Mouse (Mus musculus): ENCODE data around the gene Synpr.
"Not testable (repeated sequence)": the region's sequence is repeated elsewhere in the genome, so short reads cannot be mapped to it uniquely, and the experiment has no call there.

Synpr gene

GRCm38 (mm10) chr14:13284091-13284844 lies at the start of gene Synpr:
Synpr (plus strand) TSS chr14:13284780.
- no peak for DNase-seq (ENCODE audit: low read depth in 1 of 2, low spot score in 2 of 2)

- DNase-seq (ENCODE audit: low read depth in 1 of 2, low spot score in 2 of 2), result no peak
Measured at GRCm38 (mm10) chr14:13236929-13237328, 47.7 kb upstream of the Synpr start.

- DNase-seq (ENCODE audit: low read depth in 1 of 2, low spot score in 2 of 2), result no peak
Measured at GRCm38 (mm10) chr14:13247431-13247830, 37.1 kb upstream of the Synpr start.

GRCm38 (mm10) chr14:13249361-13249760 lies 35.2 kb upstream of the Synpr start:
- no peak for DNase-seq (ENCODE audit: low read depth in 1 of 2, low spot score in 2 of 2)

- DNase-seq (ENCODE audit: low read depth in 1 of 2, low spot score in 2 of 2), result no peak
Measured at GRCm38 (mm10) chr14:13252594-13252993, 32.0 kb upstream of the Synpr start.

- DNase-seq (ENCODE audit: low read depth in 1 of 2, low spot score in 2 of 2), result not testable (repeated sequence)
Measured at GRCm38 (mm10) chr14:13254741-13255140, 29.8 kb upstream of the Synpr start.

- DNase-seq (ENCODE audit: low read depth in 1 of 2, low spot score in 2 of 2), result no peak
Measured at GRCm38 (mm10) chr14:13262406-13262805, 22.2 kb upstream of the Synpr start.

GRCm38 (mm10) chr14:13266331-13266730 lies 18.2 kb upstream of the Synpr start:
- DNase-seq (ENCODE audit: low read depth in 1 of 2, low spot score in 2 of 2), result no peak

GRCm38 (mm10) chr14:13267181-13267580 lies 17.4 kb upstream of the Synpr start:
- DNase-seq (ENCODE audit: low read depth in 1 of 2, low spot score in 2 of 2), result no peak

- DNase-seq (ENCODE audit: low read depth in 1 of 2, low spot score in 2 of 2), result no peak
Measured at GRCm38 (mm10) chr14:13283211-13283610, 1.4 kb upstream of the Synpr start.

- no peak for DNase-seq (ENCODE audit: low read depth in 1 of 2, low spot score in 2 of 2)
Measured at GRCm38 (mm10) chr14:13284845-13285198, 242 bp downstream of the Synpr start.

- DNase-seq (ENCODE audit: low read depth in 1 of 2, low spot score in 2 of 2), result no peak
Measured at GRCm38 (mm10) chr14:13285341-13286130, 956 bp downstream of the Synpr start.

GRCm38 (mm10) chr14:13294200-13294599 lies 9.6 kb downstream of the Synpr start:
- no peak for DNase-seq (ENCODE audit: low read depth in 1 of 2, low spot score in 2 of 2)

- no peak for DNase-seq (ENCODE audit: low read depth in 1 of 2, low spot score in 2 of 2)
Measured at GRCm38 (mm10) chr14:13314323-13314722, 29.7 kb downstream of the Synpr start.

- DNase-seq (ENCODE audit: low read depth in 1 of 2, low spot score in 2 of 2), result no peak
Measured at GRCm38 (mm10) chr14:13328461-13328860, 43.9 kb downstream of the Synpr start.

GRCm38 (mm10) chr14:13332497-13333306 lies 48.1 kb downstream of the Synpr start:
- no peak for DNase-seq (ENCODE audit: low read depth in 1 of 2, low spot score in 2 of 2)

- DNase-seq (ENCODE audit: low read depth in 1 of 2, low spot score in 2 of 2), result no peak
Measured at GRCm38 (mm10) chr14:13333372-13333771, 48.8 kb downstream of the Synpr start.

- DNase-seq (ENCODE audit: low read depth in 1 of 2, low spot score in 2 of 2), result no peak
Measured at GRCm38 (mm10) chr14:13336162-13336561, 51.6 kb downstream of the Synpr start.

GRCm38 (mm10) chr14:13340688-13341087 lies 56.1 kb downstream of the Synpr start:
- DNase-seq (ENCODE audit: low read depth in 1 of 2, low spot score in 2 of 2), result no peak

GRCm38 (mm10) chr14:13344240-13344639 lies 59.7 kb downstream of the Synpr start:
- DNase-seq (ENCODE audit: low read depth in 1 of 2, low spot score in 2 of 2), result no peak

GRCm38 (mm10) chr14:13349170-13349865 lies 64.7 kb downstream of the Synpr start:
- no peak for DNase-seq (ENCODE audit: low read depth in 1 of 2, low spot score in 2 of 2)

Measured in monocyte, adult 2 months (primary cell).